In the genomic region with DNA sequence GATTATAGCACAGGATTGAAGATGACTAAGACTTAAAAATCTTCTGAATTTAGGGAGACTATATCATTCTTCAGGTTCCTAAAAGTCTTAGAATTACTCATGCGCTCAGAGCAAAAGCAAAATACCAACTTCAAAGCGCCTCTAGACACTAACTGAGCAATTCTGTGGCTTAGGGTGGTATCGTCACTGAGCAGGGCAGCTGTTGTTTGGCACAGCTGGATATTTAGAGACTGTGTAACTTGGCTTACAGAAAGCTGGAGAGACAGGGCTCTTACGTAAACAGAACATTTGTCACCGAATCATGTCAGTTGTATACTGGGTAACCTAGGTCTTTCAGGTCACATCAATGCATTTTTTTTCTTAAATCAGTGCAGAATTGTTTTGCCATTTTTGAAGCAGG, we compare ENCODE assay signal across 12 mouse cellular contexts. TPM values are rescaled to one million over a fixed set of nuclear protein-coding genes. Genes with fewer than 3 reads are reported as not detected.
DNase-seq lines count a peak whose midpoint lies in the region; ATAC-seq and TF ChIP-seq lines count a peak whose summit lies in the region.
"Had no signal": no experiment of that assay in that cellular context is flagged by ENCODE, and none has a peak within 500 bp of the region (broad histone marks: within the 10 kb centered on the region; RNA-seq: fewer than 3 reads in every experiment).

No protein-coding gene starts in this region.

- no peak for TF ChIP-seq POLR2A in cerebellum, adult 2 months (IDR thresholded peaks at IDR 0.05; ENCODE audit: borderline replicate concordance, insufficient read depth, low read length)

- no peak for TF ChIP-seq CTCF in cerebellum, adult 2 months (IDR thresholded peaks at IDR 0.05; ENCODE audit: borderline replicate concordance, insufficient read depth, low read depth, low read length)

- H3K9me3 ChIP-seq in embryonic facial prominence, embryonic 13.5 days: no peaks in the 10 kb centered on the region
- no peaks in the 10 kb centered on the region for H3K9me3 ChIP-seq in embryonic facial prominence, embryonic 10.5 days
- H3K9me3 ChIP-seq in midbrain, embryonic 14.5 days (ENCODE audit: control insufficient read depth, low read length): no peaks in the 10 kb centered on the region
- H3K9me3 ChIP-seq in midbrain, embryonic 10.5 days (replicated peaks): no peaks in the 10 kb centered on the region
- H3K9me3 ChIP-seq: intestine, embryonic 15.5 days; limb, embryonic 15.5 days; midbrain, embryonic 12.5 days had no signal

- H3K27ac ChIP-seq in embryonic facial prominence, embryonic 13.5 days: no peak overlapping the region
- no peak overlapping the region for H3K27ac ChIP-seq in embryonic facial prominence, embryonic 10.5 days (replicated peaks)
- H3K27ac ChIP-seq in midbrain, embryonic 14.5 days (replicated peaks; ENCODE audit: low read depth, low read length): no peak overlapping the region
- no peak overlapping the region for H3K27ac ChIP-seq in midbrain, embryonic 10.5 days (replicated peaks)
- no peak overlapping the region for H3K27ac ChIP-seq in cerebellum, adult 2 months (ENCODE audit: insufficient read depth, low read length)
- H3K27ac ChIP-seq: heart, adult 2 months; intestine, embryonic 15.5 days; midbrain, embryonic 12.5 days had no signal

- H3K27me3 ChIP-seq in embryonic facial prominence, embryonic 13.5 days: no peaks in the 10 kb centered on the region
- H3K27me3 ChIP-seq in embryonic facial prominence, embryonic 10.5 days (replicated peaks; ENCODE audit: low read depth, poor library complexity, severe bottlenecking): no peaks in the 10 kb centered on the region
- H3K27me3 ChIP-seq in midbrain, embryonic 14.5 days (ENCODE audit: control insufficient read depth, insufficient read depth, low read length): no peaks in the 10 kb centered on the region
- no peaks in the 10 kb centered on the region for H3K27me3 ChIP-seq in midbrain, embryonic 10.5 days (ENCODE audit: low read depth, poor library complexity, severe bottlenecking)
- no peaks in the 10 kb centered on the region for H3K27me3 ChIP-seq in cerebellum, adult 2 months (ENCODE audit: control insufficient read depth, insufficient read depth, low read length)
- H3K27me3 ChIP-seq: intestine, embryonic 15.5 days; limb, embryonic 15.5 days had no signal

- H3K36me3 ChIP-seq in embryonic facial prominence, embryonic 13.5 days: no peaks in the 10 kb centered on the region
- H3K36me3 ChIP-seq in embryonic facial prominence, embryonic 10.5 days (replicated peaks): no peaks in the 10 kb centered on the region
- H3K36me3 ChIP-seq in midbrain, embryonic 14.5 days (ENCODE audit: control insufficient read depth, insufficient read depth, low read length): no peaks in the 10 kb centered on the region
- H3K36me3 ChIP-seq in midbrain, embryonic 10.5 days: no peaks in the 10 kb centered on the region
- H3K36me3 ChIP-seq: intestine, embryonic 15.5 days; limb, embryonic 15.5 days; midbrain, embryonic 12.5 days had no signal

- H3K9ac ChIP-seq in embryonic facial prominence, embryonic 13.5 days: no peak overlapping the region
- no peak overlapping the region for H3K9ac ChIP-seq in midbrain, embryonic 14.5 days (replicated peaks; ENCODE audit: low read length)
- H3K9ac ChIP-seq: intestine, embryonic 15.5 days had no signal

- H3K4me3 ChIP-seq in embryonic facial prominence, embryonic 13.5 days: no peak overlapping the region
- H3K4me3 ChIP-seq in embryonic facial prominence, embryonic 10.5 days: no peak overlapping the region
- H3K4me3 ChIP-seq in midbrain, embryonic 14.5 days (replicated peaks; ENCODE audit: low read depth, low read length): no peak overlapping the region
- H3K4me3 ChIP-seq in midbrain, embryonic 10.5 days: no peak overlapping the region
- no peak overlapping the region for H3K4me3 ChIP-seq in cerebellum, adult 2 months (replicated peaks; ENCODE audit: insufficient read depth, low read depth, low read length)

- DNase-seq in embryonic facial prominence, embryonic 10.5 days (ENCODE audit: low spot score): no peak
- peak; percentile 18 for DNase-seq in midbrain, embryonic 14.5 days
- DNase-seq in midbrain, embryonic 10.5 days (ENCODE audit: low spot score): no peak
- DNase-seq in induced T-regulatory cell, adult 2 months (ENCODE audit: low read depth): peak; percentile 80
- peak; percentile 29 for DNase-seq in thymus, postnatal 14 days
- no peak for DNase-seq in cerebellum, adult 2 months
- no peak for DNase-seq in urinary bladder, adult 18-20 months (ENCODE audit: low spot score in 2 of 2)

- H3K4me2 ChIP-seq in embryonic facial prominence, embryonic 13.5 days: 0 out of 2 replicates have a peak overlapping the region, but pooled peaks have one; percentile 68
- peak overlapping the region; percentile 59 for H3K4me2 ChIP-seq in midbrain, embryonic 14.5 days (ENCODE audit: low read length)

- no peak for ATAC-seq in embryonic facial prominence, embryonic 13.5 days (ENCODE audit: insufficient number of reproducible peaks, insufficient read depth, low FRiP score, low TSS enrichment, low read depth)
- no peak for ATAC-seq in midbrain, embryonic 14.5 days (ENCODE audit: low FRiP score, low TSS enrichment)

- H3K4me1 ChIP-seq in embryonic facial prominence, embryonic 13.5 days: peaks cover 24% of the 10 kb centered on the region; the same call in 1 of the 2 replicates
- peaks cover 26% of the 10 kb centered on the region for H3K4me1 ChIP-seq in embryonic facial prominence, embryonic 10.5 days
- H3K4me1 ChIP-seq in midbrain, embryonic 14.5 days (ENCODE audit: control insufficient read depth, insufficient read depth, low read length): no peaks in the 10 kb centered on the region; the same call in 1 of the 2 replicates
- peaks cover 15% of the 10 kb centered on the region for H3K4me1 ChIP-seq in midbrain, embryonic 10.5 days
- H3K4me1 ChIP-seq in cerebellum, adult 2 months (ENCODE audit: control insufficient read depth, insufficient read depth, low read length): no peaks in the 10 kb centered on the region
- H3K4me1 ChIP-seq: intestine, embryonic 15.5 days had no signal

- 69% methylated on average over 5 of the region's 5 CpGs for WGBS in embryonic facial prominence, embryonic 13.5 days
- WGBS in embryonic facial prominence, embryonic 10.5 days: 66% methylated on average over 5 of the region's 5 CpGs
- 51% methylated on average over 5 of the region's 5 CpGs for WGBS in midbrain, embryonic 14.5 days
- 55% methylated on average over 5 of the region's 5 CpGs for WGBS in midbrain, embryonic 10.5 days
- 70% methylated on average over 5 of the region's 5 CpGs for WGBS in cerebellum, adult 2 months

RNA-seq across cellular contexts. Expression of gene BC035947, which starts 26.4 kb away (rescaled TPM):
- polyA plus RNA-seq in embryonic facial prominence, embryonic 13.5 days (2015; fragmentation: Nextera tagmentation; extraction: Ambion mirVana): 0.84 and 1.3 TPM in 2 replicates
- polyA plus RNA-seq in embryonic facial prominence, embryonic 10.5 days (2016; fragmentation: Nextera tagmentation; extraction: Ambion mirVana): 0.20 and 0.54 TPM in 2 replicates
- polyA plus RNA-seq in midbrain, embryonic 14.5 days (2014; fragmentation: Nextera tagmentation; extraction: Ambion mirVana): 0.81 and 1.2 TPM in 2 replicates
- polyA plus RNA-seq in midbrain, embryonic 10.5 days (2016; fragmentation: Nextera tagmentation; extraction: Ambion mirVana): 0.24 and 0.33 TPM in 2 replicates
- polyA plus RNA-seq in cerebellum, adult 2 months (2012; rRNA removed): 1.9 and 2.6 TPM in 2 replicates

RNA-seq across cellular contexts. Expression of gene Mogat1, which starts 27.6 kb away (rescaled TPM):
- polyA plus RNA-seq in embryonic facial prominence, embryonic 13.5 days (2015; fragmentation: Nextera tagmentation; extraction: Ambion mirVana): 0.44 and 0.65 TPM in 2 replicates
- polyA plus RNA-seq in embryonic facial prominence, embryonic 10.5 days (2016; fragmentation: Nextera tagmentation; extraction: Ambion mirVana): 0.45 and 0.91 TPM in 2 replicates
- polyA plus RNA-seq in midbrain, embryonic 14.5 days (2014; fragmentation: Nextera tagmentation; extraction: Ambion mirVana): 0.72 TPM in 1 of 2 replicates, not detected in the other
- 0.39 and 0.91 TPM in 2 replicates for polyA plus RNA-seq in midbrain, embryonic 10.5 days (2016; fragmentation: Nextera tagmentation; extraction: Ambion mirVana)
- 0.97 and 1.5 TPM in 2 replicates for polyA plus RNA-seq in cerebellum, adult 2 months (2012; rRNA removed)
- polyA plus RNA-seq: intestine, embryonic 15.5 days; midbrain, embryonic 12.5 days had no signal

RNA-seq across cellular contexts. Expression of gene Farsb, which starts 49.7 kb away (rescaled TPM):
- polyA plus RNA-seq in embryonic facial prominence, embryonic 13.5 days (2015; fragmentation: Nextera tagmentation; extraction: Ambion mirVana): 140 and 142 TPM in 2 replicates
- 152 and 155 TPM in 2 replicates for polyA plus RNA-seq in embryonic facial prominence, embryonic 10.5 days (2016; fragmentation: Nextera tagmentation; extraction: Ambion mirVana)
- polyA plus RNA-seq in midbrain, embryonic 14.5 days (2014; fragmentation: Nextera tagmentation; extraction: Ambion mirVana): 158 and 168 TPM in 2 replicates
- 138 and 140 TPM in 2 replicates for polyA plus RNA-seq in midbrain, embryonic 10.5 days (2016; fragmentation: Nextera tagmentation; extraction: Ambion mirVana)
- polyA plus RNA-seq in cerebellum, adult 2 months (2012; rRNA removed): 62.6 and 63.1 TPM in 2 replicates

Comparison
In these comparisons a context has a peak if more than half of its experiments do, and no peak if none do; other contexts are left out.
1. DNase-seq: peak in midbrain, embryonic 14.5 days (single experiment), induced T-regulatory cell, adult 2 months (single experiment) and thymus, postnatal 14 days (single experiment); none in embryonic facial prominence, embryonic 10.5 days (single experiment), midbrain, embryonic 10.5 days (single experiment), cerebellum, adult 2 months (0 of 2) and urinary bladder, adult 18-20 months (0 of 2).